Mouse (Mus musculus) lung, embryonic 14.5 days (tissue): Measurements from ENCODE around the gene AC109138.7. TPM values are rescaled to one million over a fixed set of nuclear protein-coding genes. Genes with fewer than 3 reads are reported as not detected.
A peak's percentile ranks its signal among the peaks of the same experiment; 100 is the strongest.
"Not testable (repeated sequence)": the region's sequence is repeated elsewhere in the genome, so short reads cannot be mapped to it uniquely, and the experiment has no call there.

Source experiments
- ATAC-seq: fragments of 200-750 bp; cut with Nextera tagmentation; 2 replicates; pipeline ENCODE4 v1.8.0; 2017; ENCODE audit warnings: mild to moderate bottlenecking, moderate TSS enrichment, moderate library complexity; ENCODE audit not compliant: insufficient read depth
- DNase-seq: peaks from one replicate; pipeline ENCODE4 v3.0.0-alpha.2; 2015
- H3K27ac ChIP-seq: fragments of 300-500 bp; sonication (generic); 2 replicates; pipeline ENCODE4 v1.5.1; 2014; ENCODE audit warnings: low read depth, mild to moderate bottlenecking, moderate library complexity
- H3K27me3 ChIP-seq: fragments of 300-500 bp; sonication (generic); 2 replicates; pipeline ENCODE4 v1.6.1; 2014; ENCODE audit warnings: low read length, control low read depth; ENCODE audit not compliant: insufficient read depth
- H3K36me3 ChIP-seq: fragments of 300-500 bp; sonication (generic); 2 replicates; pipeline ENCODE4 v1.6.1; 2014; ENCODE audit warnings: control low read depth; ENCODE audit not compliant: insufficient read depth
- H3K4me1 ChIP-seq: fragments of 300-500 bp; sonication (generic); 2 replicates; pipeline ENCODE4 v1.6.1; 2014; ENCODE audit warnings: antibody characterized with exemption, control low read depth; ENCODE audit not compliant: insufficient read depth
- H3K4me2 ChIP-seq: fragments of 300-500 bp; sonication (generic); 2 replicates; pipeline ENCODE4 v1.6.1; 2014; ENCODE audit warnings: mild to moderate bottlenecking
- H3K4me3 ChIP-seq: fragments of 300-500 bp; sonication (generic); 2 replicates; pipeline ENCODE4 v1.5.1; 2014; ENCODE audit warnings: low read depth, low read length
- H3K9ac ChIP-seq: fragments of 300-500 bp; sonication (generic); 2 replicates; pipeline ENCODE4 v1.6.1; 2014
- H3K9me3 ChIP-seq: fragments of 300-500 bp; sonication (generic); 2 replicates; pipeline ENCODE4 v1.6.1; 2016; ENCODE audit warnings: low read depth, low read length, control low read depth
- CTCF ChIP-seq: IDR thresholded peaks from 2 replicates; pipeline ENCODE4 v1.5.1; 2016; ENCODE audit warnings: antibody characterized with exemption, low read depth
- WGBS: fragments of 180-500 bp; shearing (Covaris S2); extraction: QIAGEN DNeasy Blood & Tissue Kit; methylation state at CpG from one replicate; pipeline ENCODE4 v1.1.7; 2014; 5-methylcytosine and 5-hydroxymethylcytosine counted together
- polyA plus RNA-seq: library from polyadenylated mRNA; unstranded; fragments of >200 nt; fragmentation: Nextera tagmentation; extraction: Ambion mirVana; gene quantifications from 2 replicates; pipeline ENCODE4 v1.2.1, GENCODE M21; 2014

Gene AC109138.7
- polyA plus RNA-seq, 1 experiment from 2014 or later: not detected

DNA sequence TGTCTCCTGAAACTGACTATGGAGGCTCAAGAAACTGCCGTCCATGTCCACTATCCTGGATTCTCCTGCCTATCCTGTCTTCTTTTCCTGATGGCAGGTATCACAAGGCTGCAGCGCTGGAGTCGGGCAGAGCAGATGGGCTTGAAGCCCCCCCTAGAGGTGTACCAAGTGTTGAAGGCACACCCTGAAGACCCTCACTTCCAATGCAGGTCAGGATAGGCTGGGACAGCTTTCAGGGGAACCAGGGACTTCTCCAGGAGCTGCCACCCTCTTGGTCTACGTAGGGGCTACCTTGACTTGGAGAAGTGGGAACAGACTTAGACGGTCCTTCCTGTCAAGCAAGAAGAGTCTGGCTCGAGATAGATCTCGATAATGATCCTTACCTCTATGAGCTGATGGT lies 18.5 kb downstream of the AC109138.7 start:
- Histone ChIP-seq H3K27me3 (no peaks in the 10 kb centered on the region; the same call in 1 of the 2 replicates), H3K9me3 (no peaks in the 10 kb centered on the region), H3K4me1 (peaks cover 4% of the 10 kb centered on the region; the same call in 1 of the 2 replicates), H3K9ac (no peak overlapping the region), H3K36me3 (no peaks in the 10 kb centered on the region), H3K27ac (0 out of 2 replicates have a peak overlapping the region, but pooled peaks have one; percentile 81), H3K4me3 (no peak overlapping the region; the same call in 1 of the 2 replicates), H3K4me2 (peak overlapping the region; percentile 82; the same call in 1 of the 2 replicates)
- TF ChIP-seq CTCF: no peak
- ATAC-seq: no peak
- WGBS: 75% methylated on average over 7 of the region's 7 CpGs
- DNase-seq: no peak

- no peak for TF ChIP-seq CTCF
- H3K36me3 ChIP-seq: no peaks in the 10 kb centered on the region
- H3K9me3 ChIP-seq: no peaks in the 10 kb centered on the region
- DNase-seq (no peak), ATAC-seq (no peak)
- H3K4me1 ChIP-seq: peaks cover 4% of the 10 kb centered on the region; the same call in 1 of the 2 replicates
- H3K4me3 ChIP-seq: no peak overlapping the region
- H3K27me3 ChIP-seq: no peaks in the 10 kb centered on the region
- 72% methylated on average over 4 of the region's 4 CpGs for WGBS
- H3K4me2 ChIP-seq: no peak overlapping the region
- H3K27ac ChIP-seq: no peak overlapping the region
- no peak overlapping the region for H3K9ac ChIP-seq
Observed at GRCm38 (mm10) chr19:4234548-4234947, 20.4 kb downstream of the AC109138.7 start.

- Histone ChIP-seq H3K36me3 (no peaks in the 10 kb centered on the region), H3K9me3 (no peaks in the 10 kb centered on the region), H3K4me1 (no peaks in the 10 kb centered on the region), H3K9ac (no peak overlapping the region), H3K27me3 (no peaks in the 10 kb centered on the region), H3K27ac (no peak overlapping the region), H3K4me3 (no peak overlapping the region), H3K4me2 (no peak overlapping the region)
- WGBS: 46% methylated on average over 8 of the region's 8 CpGs
- 0 out of 2 replicates have a peak, but pooled peaks have one; percentile 2 for TF ChIP-seq CTCF
- ATAC-seq (no peak), DNase-seq (no peak)
Observed at GRCm38 (mm10) chr19:4240247-4240668, 26.1 kb downstream of the AC109138.7 start.

- Histone ChIP-seq H3K4me1 (no peaks in the 10 kb centered on the region), H3K27me3 (no peaks in the 10 kb centered on the region), H3K9ac (no peak overlapping the region), H3K9me3 (no peaks in the 10 kb centered on the region), H3K4me3 (no peak overlapping the region), H3K36me3 (no peaks in the 10 kb centered on the region), H3K4me2 (no peak overlapping the region), H3K27ac (no peak overlapping the region)
- ATAC-seq (no peak), DNase-seq (no peak)
- WGBS: 56% methylated on average over 3 of the region's 3 CpGs
- TF ChIP-seq CTCF: no peak
Observed at GRCm38 (mm10) chr19:4242416-4242815, 28.3 kb downstream of the AC109138.7 start.

DNA sequence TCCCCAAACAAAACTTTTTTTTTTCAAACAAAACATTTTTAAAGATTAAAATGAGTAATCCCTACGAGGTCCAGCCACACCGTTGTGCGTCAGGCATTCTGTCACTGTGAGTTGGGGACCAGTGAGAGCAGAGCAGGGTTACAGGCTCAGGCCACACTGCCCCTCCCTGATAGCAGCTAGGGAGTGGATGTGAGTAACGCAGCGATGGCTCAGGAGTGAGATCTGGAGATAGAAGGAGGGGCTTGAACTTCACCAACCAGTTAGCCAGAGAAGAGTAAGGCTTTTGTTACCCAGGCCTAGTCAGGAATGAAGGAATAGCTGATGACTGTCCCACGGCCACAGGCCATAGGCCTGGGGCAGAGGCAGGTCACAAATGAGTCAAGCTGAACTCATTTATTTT lies 30.6 kb downstream of the AC109138.7 start:
- H3K27me3 ChIP-seq: no peaks in the 10 kb centered on the region
- no peak for ATAC-seq
- no peaks in the 10 kb centered on the region for H3K9me3 ChIP-seq
- H3K27ac ChIP-seq: no peak overlapping the region
- DNase-seq: no peak
- TF ChIP-seq CTCF: no peak
- WGBS: 75% methylated on average over 6 of the region's 6 CpGs
- H3K36me3 ChIP-seq: no peaks in the 10 kb centered on the region
- H3K9ac ChIP-seq: no peak overlapping the region
- H3K4me3 ChIP-seq: no peak overlapping the region
- no peaks in the 10 kb centered on the region for H3K4me1 ChIP-seq
- H3K4me2 ChIP-seq: no peak overlapping the region

DNA sequence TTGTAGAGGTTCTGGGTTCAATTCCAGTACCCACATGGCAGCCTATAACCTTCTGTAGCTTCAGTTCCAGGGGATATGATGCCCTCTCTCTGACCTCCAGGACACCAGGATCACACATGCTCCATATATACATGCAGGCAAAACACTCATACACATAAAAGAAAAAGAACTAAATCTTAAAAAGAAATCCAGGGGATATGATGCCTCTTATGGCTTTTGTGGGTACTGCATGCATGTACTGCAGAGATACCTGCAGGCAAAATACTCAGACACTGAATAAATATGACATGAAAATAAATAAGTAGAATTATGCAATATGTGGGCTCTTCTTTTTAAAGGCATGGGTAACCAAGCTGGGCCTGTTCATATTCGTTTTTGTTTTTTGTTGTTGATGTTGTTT lies 32.9 kb downstream of the AC109138.7 start:
- DNase-seq (peak; percentile 32), ATAC-seq (no peak)
- WGBS: 50% methylated on average over 1 of the region's 1 CpGs
- TF ChIP-seq CTCF: peak; percentile 48
- H3K27me3 ChIP-seq: no peaks in the 10 kb centered on the region
- no peak overlapping the region for H3K27ac ChIP-seq
- H3K4me1 ChIP-seq: no peaks in the 10 kb centered on the region
- no peaks in the 10 kb centered on the region for H3K36me3 ChIP-seq
- no peaks in the 10 kb centered on the region for H3K9me3 ChIP-seq
- no peak overlapping the region for H3K4me3 ChIP-seq
- H3K4me2 ChIP-seq: no peak overlapping the region
- no peak overlapping the region for H3K9ac ChIP-seq

- not testable (repeated sequence) for H3K4me2 ChIP-seq, H3K9me3 ChIP-seq, H3K4me3 ChIP-seq, H3K36me3 ChIP-seq, DNase-seq, H3K27me3 ChIP-seq, ATAC-seq, H3K9ac ChIP-seq, H3K4me1 ChIP-seq, H3K27ac ChIP-seq
- 40% methylated on average over 1 of the region's 1 CpGs for WGBS
Observed at GRCm38 (mm10) chr19:4248683-4249082, 34.5 kb downstream of the AC109138.7 start.

DNA sequence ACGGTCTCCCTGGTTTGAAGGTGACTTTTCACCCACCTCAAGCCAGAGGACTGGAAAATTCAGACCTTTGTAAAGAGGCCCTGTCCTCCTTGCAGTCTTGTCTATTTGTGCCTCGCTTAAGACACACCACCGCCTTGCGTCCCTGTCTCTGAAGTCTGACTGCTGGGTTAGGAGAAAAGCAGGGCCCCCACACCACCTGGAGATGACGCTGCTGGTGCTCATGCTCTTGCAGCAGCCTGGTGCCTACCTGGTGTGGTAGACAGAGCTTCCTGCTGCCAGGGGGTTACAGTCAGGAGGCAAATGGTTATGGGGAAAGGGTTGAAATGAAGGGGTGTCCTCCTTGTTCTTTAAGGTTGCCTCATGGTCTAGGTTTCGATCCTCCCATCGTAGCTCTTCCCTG lies 40.1 kb downstream of the AC109138.7 start:
- no peak overlapping the region for H3K4me3 ChIP-seq
- no peaks in the 10 kb centered on the region for H3K4me1 ChIP-seq
- H3K27ac ChIP-seq: no peak overlapping the region
- no peak overlapping the region for H3K9ac ChIP-seq
- TF ChIP-seq CTCF: no peak
- ATAC-seq (no peak), DNase-seq (no peak)
- H3K27me3 ChIP-seq: no peaks in the 10 kb centered on the region
- H3K36me3 ChIP-seq: no peaks in the 10 kb centered on the region
- WGBS: 90% methylated on average over 7 of the region's 7 CpGs
- H3K4me2 ChIP-seq: no peak overlapping the region
- H3K9me3 ChIP-seq: no peaks in the 10 kb centered on the region
